ENCODE assay signal across 25 mouse cellular contexts in the genomic region with DNA sequence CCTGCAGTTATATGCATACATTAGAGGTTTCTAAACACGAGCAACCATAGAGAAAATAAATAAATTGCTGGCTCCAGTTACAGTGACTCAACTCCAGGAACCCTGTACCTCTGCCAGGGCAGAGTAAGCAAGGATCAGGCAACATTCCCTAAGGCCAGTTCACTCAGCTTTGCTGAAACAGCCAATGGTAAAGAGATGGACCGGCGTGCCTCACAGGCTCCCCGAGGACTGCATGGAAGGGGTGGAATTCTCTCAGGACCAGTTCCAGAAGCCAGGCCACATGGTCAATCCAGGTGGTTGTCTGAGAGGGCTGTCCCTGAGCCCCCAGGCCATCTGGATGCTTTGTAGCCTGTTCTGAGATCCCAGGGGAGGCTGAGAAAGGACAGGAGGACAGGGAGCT. TPM values are rescaled to one million over a fixed set of nuclear protein-coding genes. Genes with fewer than 3 reads are reported as not detected.
DNase-seq lines count a peak whose midpoint lies in the region; ATAC-seq and TF ChIP-seq lines count a peak whose summit lies in the region.
"Had no signal": no experiment of that assay in that cellular context is flagged by ENCODE, and none has a peak within 500 bp of the region (broad histone marks: within the 10 kb centered on the region; RNA-seq: fewer than 3 reads in every experiment).

No protein-coding gene starts in this region.

- H3K9me3 ChIP-seq in embryonic facial prominence, embryonic 13.5 days, result no peaks in the 10 kb centered on the region
- H3K9me3 ChIP-seq in limb, embryonic 15.5 days, result no peaks in the 10 kb centered on the region
- H3K9me3 ChIP-seq: hindbrain, embryonic 13.5 days; kidney, embryonic 15.5 days; limb, embryonic 12.5 days; liver, embryonic 13.5 days; midbrain, embryonic 13.5 days; neural tube, embryonic 13.5 days had no signal

- DNase-seq in left cerebral cortex, postnatal 4 days, result peak; percentile 39
- no peak for DNase-seq in left cerebral cortex, adult 9 months (ENCODE audit: low spot score in 2 of 2)
- DNase-seq in Patski (ENCODE audit: low read depth, low spot score), result no peak
- DNase-seq in heart, postnatal 14 days, result no peak
- DNase-seq in cerebellum, postnatal 14 days, result no peak
- DNase-seq: cerebellum, adult 2 months; cerebellum, postnatal 36 days; gastrocnemius, postnatal 36 days; heart, adult 2 months; heart, postnatal 36 days; kidney, adult 11 months; kidney, postnatal 4 days; liver, embryonic 13.5 days; lung, adult 2 months; lung, postnatal 14 days had no signal

- peak; percentile 36 for ATAC-seq in Patski
- ATAC-seq in embryonic facial prominence, embryonic 13.5 days (ENCODE audit: insufficient number of reproducible peaks, insufficient read depth, low FRiP score, low TSS enrichment, low read depth), result no peak
- ATAC-seq in limb, embryonic 15.5 days (ENCODE audit: insufficient number of reproducible peaks, low FRiP score, low TSS enrichment, low read depth), result no peak
- no peak for ATAC-seq in erythroblast, adult 5-6 weeks (replicated peaks; ENCODE audit: low FRiP score, poor library complexity, severe bottlenecking)
- ATAC-seq: CD4-positive, CD25-positive, alpha-beta regulatory T cell, adult 4 months; midbrain, embryonic 13.5 days had no signal

- TF ChIP-seq CTCF in Patski (IDR thresholded peaks at IDR 0.05), result no peak

- no peak overlapping the region for H3K4me2 ChIP-seq in embryonic facial prominence, embryonic 13.5 days
- H3K4me2 ChIP-seq in limb, embryonic 15.5 days, result no peak overlapping the region
- H3K4me2 ChIP-seq: hindbrain, embryonic 13.5 days; kidney, embryonic 15.5 days; limb, embryonic 12.5 days; liver, embryonic 13.5 days; midbrain, embryonic 13.5 days; neural tube, embryonic 13.5 days had no signal

- H3K36me3 ChIP-seq in embryonic facial prominence, embryonic 13.5 days, result no peaks in the 10 kb centered on the region
- no peaks in the 10 kb centered on the region for H3K36me3 ChIP-seq in limb, embryonic 15.5 days
- H3K36me3 ChIP-seq: hindbrain, embryonic 13.5 days; kidney, embryonic 15.5 days; limb, embryonic 12.5 days; liver, embryonic 13.5 days; midbrain, embryonic 13.5 days; neural tube, embryonic 13.5 days had no signal

- in situ Hi-C loops in Patski (cut with MboI; ENCODE audit: low pct_unique_long_range_greater_than_20kb), result loop anchor here (5.0 kb wide), 2 partner anchors 197 to 337 kb away; no protein-coding TSS in a partner anchor

- CTCF ChIA-PET in Patski (lab: Charles Lee), result interaction anchor here (1.1 to 1.4 kb wide), 3 partner anchors 14 to 28 kb away, joined by 3 read pairs; no protein-coding TSS in a partner anchor

- WGBS in embryonic facial prominence, embryonic 13.5 days, result 56% methylated on average over 4 of the region's 4 CpGs
- WGBS in limb, embryonic 15.5 days, result 47% methylated on average over 4 of the region's 4 CpGs

- H3K27me3 ChIP-seq in Patski, result no peaks in the 10 kb centered on the region
- H3K27me3 ChIP-seq in embryonic facial prominence, embryonic 13.5 days, result no peaks in the 10 kb centered on the region
- no peaks in the 10 kb centered on the region for H3K27me3 ChIP-seq in limb, embryonic 15.5 days
- H3K27me3 ChIP-seq: hindbrain, embryonic 13.5 days; kidney, embryonic 15.5 days; limb, embryonic 12.5 days; neural tube, embryonic 13.5 days had no signal

- H3K9ac ChIP-seq in embryonic facial prominence, embryonic 13.5 days, result no peak overlapping the region
- H3K9ac ChIP-seq in limb, embryonic 15.5 days, result no peak overlapping the region
- H3K9ac ChIP-seq: hindbrain, embryonic 13.5 days; kidney, embryonic 15.5 days; limb, embryonic 12.5 days; liver, embryonic 13.5 days; midbrain, embryonic 13.5 days; neural tube, embryonic 13.5 days had no signal

- no peak overlapping the region for H3K4me3 ChIP-seq in embryonic facial prominence, embryonic 13.5 days
- H3K4me3 ChIP-seq in limb, embryonic 15.5 days, result no peak overlapping the region
- H3K4me3 ChIP-seq: heart, adult 2 months; hindbrain, embryonic 13.5 days; kidney, embryonic 15.5 days; limb, embryonic 12.5 days; liver, embryonic 13.5 days; midbrain, embryonic 13.5 days; neural tube, embryonic 13.5 days had no signal

- intact Hi-C loops in left cerebral cortex, postnatal 4 days (cut with DNase I), result no loop called here
- intact Hi-C loops in heart, postnatal 14 days (cut with DNase I), result no loop called here

- peak overlapping the region; percentile 78 for H3K27ac ChIP-seq in embryonic facial prominence, embryonic 13.5 days
- peak overlapping the region; percentile 4; the same call in 1 of the 2 replicates for H3K27ac ChIP-seq in limb, embryonic 15.5 days
- H3K27ac ChIP-seq: heart, adult 2 months; hindbrain, embryonic 13.5 days; kidney, embryonic 15.5 days; limb, embryonic 12.5 days; liver, embryonic 13.5 days; midbrain, embryonic 13.5 days; neural tube, embryonic 13.5 days had no signal

- H3K4me1 ChIP-seq in embryonic facial prominence, embryonic 13.5 days, result peaks cover 90% of the 10 kb centered on the region
- H3K4me1 ChIP-seq in limb, embryonic 15.5 days, result peaks cover 68% of the 10 kb centered on the region

- POLR2A ChIA-PET in Patski (lab: Charles Lee), result interaction anchor here (0.5 to 2.6 kb wide), 2 partner anchors 26 to 62 kb away, joined by 4 to 12 read pairs; a partner anchor contains a TSS

RNA-seq across cellular contexts. Expression of a gene that starts 26.8 kb away (rescaled TPM):
- total RNA-seq in left cerebral cortex, postnatal 4 days (2021), result 1 to 10 TPM; 7.3 to 9.0 TPM
- 37.6 TPM for polyA plus RNA-seq in Patski (2021)
- 48.5 and 60.6 TPM in 2 replicates for polyA plus RNA-seq in embryonic facial prominence, embryonic 13.5 days (2015; fragmentation: Nextera tagmentation; extraction: Ambion mirVana)
- 34.6 and 38.1 TPM in 2 replicates for polyA plus RNA-seq in limb, embryonic 15.5 days (2015; fragmentation: Nextera tagmentation; extraction: Ambion mirVana)
- 10 to 100 TPM; 53.0 to 62.6 TPM for total RNA-seq in heart, postnatal 14 days (2021)
- 1.7 and 2.1 TPM in 2 replicates for total RNA-seq in erythroblast, adult 5-6 weeks (2015; ENCODE audit: low replicate concordance)
- total RNA-seq in erythroblast, adult 5-6 weeks (2017; ENCODE audit: low replicate concordance), result 1.1 and 1.5 TPM in 2 replicates
- total RNA-seq: megakaryocyte, adult 5-6 weeks had no signal
- polyA plus RNA-seq: CD4-positive, CD25-positive, alpha-beta regulatory T cell, adult 4 months had no signal

Comparison
In these comparisons a context has a peak if more than half of its experiments do, and no peak if none do; other contexts are left out.
1. RNA of a gene that starts 26.8 kb away (total RNA-seq): 53.0 to 62.6 TPM in heart, postnatal 14 days; 7.3 to 9.0 TPM in left cerebral cortex, postnatal 4 days and 1.1 to 2.1 TPM in erythroblast, adult 5-6 weeks; every median in the first group is over 4 times any median in the second.